Mouse (Mus musculus) cortical plate, adult 2 months (tissue): ENCODE data around the gene Kcnma1.

Experiments
- CTCF ChIP-seq: fragments of 200-500 bp; IDR thresholded peaks from 2 replicates; pipeline ENCODE4 v1.5.1; 2011; ENCODE audit warnings: mild to moderate bottlenecking, control low read depth, low read length; ENCODE audit not compliant: insufficient read depth; ENCODE audit errors: extremely low read depth
- POLR2A ChIP-seq: fragments of 200-500 bp; IDR thresholded peaks from 2 replicates; pipeline ENCODE4 v1.6.1; 2011; ENCODE audit warnings: mild to moderate bottlenecking, low read length, control low read depth; ENCODE audit not compliant: insufficient read depth; ENCODE audit errors: extremely low read depth

DNA sequence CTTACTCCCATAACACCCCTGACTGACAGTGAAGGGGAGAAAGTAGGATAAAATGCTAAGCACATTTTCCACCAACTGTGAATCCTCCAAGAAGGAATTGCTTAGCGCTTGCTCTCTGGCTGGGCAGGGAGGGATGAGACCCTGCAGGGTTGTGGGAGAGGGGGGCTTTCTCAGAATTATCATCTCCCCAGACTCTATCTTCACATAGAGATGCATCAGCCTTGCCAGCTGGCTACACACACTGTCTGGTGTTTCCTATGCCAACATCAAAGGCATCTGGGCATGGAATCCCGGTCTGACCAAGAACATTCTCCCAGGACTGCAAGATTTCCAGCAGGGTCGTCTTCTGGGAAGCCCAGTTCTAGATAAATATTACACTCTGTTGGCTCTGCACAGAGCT lies 91.5 kb downstream of the Kcnma1 start:
- TF ChIP-seq POLR2A (no peak), CTCF (no peak)
